In genomic region chr15:20207199-20207598, GRCm38 (mm10) we compare ENCODE assay signal across 25 mouse cellular contexts.
"Had no signal": no experiment of that assay in that cellular context is flagged by ENCODE, and none has a peak within 500 bp of the region (broad histone marks: within the 10 kb centered on the region; RNA-seq: fewer than 3 reads in every experiment).

No protein-coding gene starts in this region.

- DNase-seq: cerebellum, adult 9-11 months; cerebellum, postnatal 25 days; cerebellum, postnatal 36 days; embryo, embryonic 11 days; forebrain, postnatal 0 days; gastrocnemius, adult 2 months; gastrocnemius, postnatal 10 days; gastrocnemius, postnatal 14 days; gastrocnemius, postnatal 25 days; gastrocnemius, postnatal 36 days; heart, adult 11 months; heart, adult 18-20 months; heart, adult 2 months had no signal

- H3K27ac ChIP-seq: embryonic facial prominence, embryonic 10.5 days; embryonic facial prominence, embryonic 12.5 days; embryonic facial prominence, embryonic 13.5 days; embryonic facial prominence, embryonic 15.5 days; forebrain, embryonic 10.5 days; forebrain, embryonic 12.5 days; forebrain, embryonic 13.5 days; forebrain, embryonic 15.5 days; gastrocnemius, adult 2 months; heart, adult 2 months; heart, embryonic 10.5 days had no signal

- H3K9me3 ChIP-seq: embryonic facial prominence, embryonic 10.5 days; embryonic facial prominence, embryonic 12.5 days; embryonic facial prominence, embryonic 13.5 days; embryonic facial prominence, embryonic 15.5 days; forebrain, embryonic 10.5 days; forebrain, embryonic 12.5 days; forebrain, embryonic 13.5 days; forebrain, embryonic 15.5 days; heart, embryonic 10.5 days had no signal

- H3K4me1 ChIP-seq: embryonic facial prominence, embryonic 10.5 days; embryonic facial prominence, embryonic 12.5 days; embryonic facial prominence, embryonic 13.5 days; embryonic facial prominence, embryonic 15.5 days; forebrain, embryonic 10.5 days; forebrain, embryonic 12.5 days; forebrain, embryonic 13.5 days; forebrain, embryonic 15.5 days; heart, embryonic 10.5 days had no signal

- ATAC-seq: forebrain, embryonic 13.5 days; forebrain, embryonic 14.5 days; forebrain, embryonic 15.5 days; forebrain, embryonic 16.5 days; forebrain, postnatal 0 days had no signal

- H3K4me3 ChIP-seq: embryonic facial prominence, embryonic 10.5 days; embryonic facial prominence, embryonic 12.5 days; embryonic facial prominence, embryonic 13.5 days; embryonic facial prominence, embryonic 15.5 days; erythroblast, embryonic 14.5 days; forebrain, embryonic 10.5 days; forebrain, embryonic 12.5 days; forebrain, embryonic 13.5 days; forebrain, embryonic 15.5 days; gastrocnemius, adult 2 months; heart, adult 2 months; heart, embryonic 10.5 days had no signal

- H3K36me3 ChIP-seq: embryonic facial prominence, embryonic 10.5 days; embryonic facial prominence, embryonic 12.5 days; embryonic facial prominence, embryonic 13.5 days; embryonic facial prominence, embryonic 15.5 days; forebrain, embryonic 10.5 days; forebrain, embryonic 12.5 days; forebrain, embryonic 15.5 days; heart, embryonic 10.5 days had no signal

- H3K27me3 ChIP-seq: embryonic facial prominence, embryonic 12.5 days; embryonic facial prominence, embryonic 13.5 days; embryonic facial prominence, embryonic 15.5 days; forebrain, embryonic 12.5 days; forebrain, embryonic 13.5 days; forebrain, embryonic 15.5 days had no signal

- H3K9ac ChIP-seq: embryonic facial prominence, embryonic 12.5 days; embryonic facial prominence, embryonic 13.5 days; embryonic facial prominence, embryonic 15.5 days; forebrain, embryonic 12.5 days; forebrain, embryonic 13.5 days; forebrain, embryonic 15.5 days; forebrain, postnatal 0 days had no signal

- H3K4me2 ChIP-seq: embryonic facial prominence, embryonic 12.5 days; embryonic facial prominence, embryonic 13.5 days; embryonic facial prominence, embryonic 15.5 days; forebrain, embryonic 12.5 days; forebrain, embryonic 13.5 days; forebrain, embryonic 15.5 days had no signal
